Mouse (Mus musculus): Measurements from ENCODE around the gene Nfatc4.

Nfatc4 gene

DNA sequence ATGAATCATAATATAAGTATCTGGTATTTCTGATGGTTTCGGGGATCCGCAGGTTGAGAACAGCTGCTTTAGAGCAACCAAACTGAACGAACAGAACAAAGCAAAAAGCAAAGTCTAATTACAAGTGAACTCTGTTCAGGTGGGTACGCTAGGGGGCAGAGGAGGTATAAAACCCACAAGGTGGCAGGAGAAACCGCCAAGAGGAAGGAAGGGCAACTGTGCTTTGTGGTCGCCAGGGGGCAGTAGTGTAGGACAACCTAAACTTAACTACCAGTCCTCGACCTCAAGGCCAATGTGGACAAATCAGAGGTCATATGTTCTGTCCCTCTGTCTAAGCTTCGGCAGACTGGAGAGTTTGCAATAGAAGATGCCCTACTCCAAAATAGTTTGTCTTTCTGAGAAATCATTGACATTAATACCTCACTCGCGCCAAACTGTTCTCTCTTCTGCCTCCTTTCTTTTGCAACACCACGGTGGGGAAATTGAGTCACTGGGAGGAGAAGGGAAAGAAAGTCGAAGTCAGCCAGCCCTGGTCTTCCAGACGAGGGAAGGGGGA lies 431 bp upstream of the Nfatc4 start:
- DNase-seq = peak; percentile 84 to 85

DNA sequence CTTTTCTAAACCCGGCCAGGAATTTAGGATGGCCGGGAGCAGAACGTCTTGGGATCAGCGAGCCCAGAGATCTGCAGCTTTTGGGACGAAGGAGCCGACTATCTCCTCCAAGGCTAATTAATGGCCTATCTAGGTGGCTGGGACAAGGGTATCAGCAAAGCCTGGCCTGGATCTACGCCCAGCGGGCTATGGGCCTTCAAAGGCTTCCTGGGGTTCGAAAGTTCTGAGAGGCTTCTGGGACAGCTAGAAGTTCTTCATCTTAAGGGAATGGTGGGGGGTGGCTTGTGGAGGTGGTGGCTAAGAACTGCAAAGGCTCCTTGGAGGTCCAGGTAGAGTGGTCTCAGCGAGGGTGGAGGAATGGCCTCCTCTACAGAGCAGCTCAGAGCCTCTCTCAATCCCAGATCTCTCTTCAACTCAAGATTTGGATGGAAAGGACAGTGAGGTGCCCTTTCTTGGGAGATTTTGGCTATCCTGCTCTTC lies 1.1 kb downstream of the Nfatc4 start:
- DNase-seq = no peak

DNA sequence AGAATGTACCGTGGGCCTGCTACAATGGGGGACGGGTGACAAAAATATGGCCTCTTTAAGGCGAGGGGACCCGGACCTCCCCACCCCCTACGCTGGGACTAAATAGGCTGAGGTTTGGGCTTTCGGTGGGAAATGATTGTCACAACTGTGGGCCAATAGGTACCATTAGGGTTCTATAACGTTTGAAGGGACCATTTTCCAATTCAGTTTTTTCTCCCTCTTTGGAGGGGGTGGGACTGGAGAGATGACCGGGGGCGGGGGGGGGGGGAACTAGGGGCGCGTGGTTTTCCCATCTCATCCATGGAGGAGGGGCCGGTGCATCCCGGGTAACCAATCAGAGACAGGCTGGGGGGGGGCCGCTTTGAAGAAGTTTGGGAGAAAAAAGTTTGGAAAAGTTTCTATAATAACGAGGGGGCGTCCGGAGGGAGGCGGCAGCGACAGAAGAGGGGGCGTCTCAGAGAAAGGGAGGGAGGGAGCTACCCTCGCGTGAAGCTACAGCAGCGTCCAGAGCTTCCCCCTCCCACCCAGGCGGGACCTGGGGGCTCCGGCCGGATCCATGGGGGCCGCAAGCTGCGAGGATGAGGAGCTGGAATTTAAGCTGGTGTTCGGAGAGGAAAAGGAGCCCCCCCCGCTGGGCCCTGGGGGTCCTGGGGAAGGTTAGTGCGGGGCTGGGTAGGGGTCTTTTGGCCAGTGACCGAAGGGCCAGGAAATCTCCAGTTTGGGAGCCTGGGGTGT lies 1.7 kb downstream of the Nfatc4 start:
- DNase-seq = no peak

DNA sequence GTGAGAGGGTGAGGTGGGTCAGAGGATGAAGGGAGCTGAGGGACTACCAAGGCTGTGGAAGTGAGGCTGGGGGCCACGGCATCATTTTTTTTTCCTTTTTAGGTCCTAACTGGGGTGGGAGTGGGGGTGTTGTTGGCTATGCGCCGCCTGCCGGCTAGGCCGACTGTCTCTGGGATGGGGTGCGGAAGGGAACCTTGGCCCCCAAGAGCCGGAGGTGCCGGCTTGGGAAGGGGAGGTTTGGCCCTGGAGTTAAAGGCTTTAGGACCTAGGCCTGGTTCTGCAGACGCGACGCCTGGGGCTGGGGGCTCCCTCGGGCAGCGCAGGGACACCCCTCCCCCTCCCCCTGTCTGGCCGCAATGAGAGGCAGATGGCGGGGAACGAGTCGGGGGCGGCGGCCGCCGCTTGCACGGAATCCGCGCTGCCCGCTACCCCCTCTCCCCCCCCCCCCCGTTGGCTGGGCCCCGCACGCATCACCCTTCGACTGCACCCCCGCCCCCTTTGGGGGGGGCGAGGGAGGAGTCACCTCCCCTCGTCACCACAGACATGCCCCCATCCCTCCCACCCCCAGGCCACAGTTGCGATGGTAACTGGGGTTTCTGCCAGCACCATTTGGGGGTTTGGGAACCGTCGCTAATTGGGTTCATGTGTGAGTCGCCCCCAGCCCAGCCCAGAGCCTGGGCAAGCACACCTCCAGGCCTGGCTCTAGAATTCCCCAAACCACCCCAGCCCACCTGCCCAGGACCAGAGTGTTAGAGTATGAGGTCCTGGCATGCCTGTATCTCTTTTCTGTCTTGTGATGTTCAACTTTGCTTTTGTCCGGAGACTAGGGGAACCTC lies 2.5 kb downstream of the Nfatc4 start:
- no peak for DNase-seq

DNA sequence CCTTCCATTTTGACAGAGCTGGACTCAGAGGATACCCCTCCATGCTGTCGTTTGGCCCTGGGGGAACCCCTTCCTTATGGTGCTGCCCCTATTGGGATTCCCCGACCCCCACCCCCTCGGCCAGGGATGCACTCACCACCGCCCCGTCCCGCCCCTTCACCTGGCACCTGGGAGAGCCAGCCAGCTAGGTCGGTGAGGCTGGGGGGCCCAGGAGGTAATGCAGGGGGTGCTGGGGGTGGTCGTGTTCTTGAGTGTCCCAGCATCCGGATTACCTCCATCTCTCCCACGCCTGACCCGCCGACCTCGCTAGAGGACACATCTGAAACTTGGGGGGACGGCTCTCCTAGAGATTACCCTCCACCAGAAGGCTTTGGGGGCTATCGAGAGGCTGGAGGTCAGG lies 3.2 kb downstream of the Nfatc4 start:
- DNase-seq = peak in 1 of 2 experiments; percentile 1

DNA sequence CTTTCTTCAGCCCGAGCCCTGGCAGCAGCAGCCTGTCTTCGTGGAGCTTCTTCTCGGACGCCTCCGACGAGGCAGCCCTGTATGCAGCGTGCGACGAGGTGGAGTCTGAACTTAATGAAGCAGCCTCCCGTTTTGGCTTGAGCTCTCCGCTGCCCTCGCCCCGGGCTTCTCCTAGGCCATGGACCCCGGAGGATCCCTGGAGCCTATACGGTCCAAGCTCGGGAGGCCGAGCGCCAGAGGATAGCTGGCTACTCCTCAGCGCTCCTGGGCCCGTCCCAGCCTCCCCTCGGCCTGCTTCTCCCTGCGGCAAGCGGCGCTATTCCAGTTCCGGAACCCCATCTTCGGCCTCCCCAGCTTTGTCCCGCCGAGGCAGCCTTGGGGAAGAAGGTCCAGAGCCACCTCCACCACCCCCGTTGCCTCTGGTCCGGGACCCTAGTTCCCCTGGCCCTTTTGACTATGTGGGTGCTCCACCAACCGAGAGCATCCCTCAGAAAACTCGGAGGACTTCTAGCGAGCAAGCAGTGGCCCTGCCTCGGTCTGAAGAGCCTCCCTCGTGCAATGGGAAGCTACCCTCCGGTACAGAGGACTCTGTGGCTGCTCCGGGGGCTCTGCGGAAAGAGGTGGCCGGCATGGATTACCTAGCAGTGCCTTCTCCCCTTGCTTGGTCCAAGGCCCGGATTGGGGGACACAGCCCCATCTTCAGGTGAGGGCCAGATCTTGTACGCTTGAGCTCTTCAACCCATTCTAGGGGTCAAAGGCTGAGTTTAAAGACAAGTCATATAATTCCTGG lies 3.8 kb downstream of the Nfatc4 start:
- DNase-seq = peak in 1 of 2 experiments; percentile 1

DNA sequence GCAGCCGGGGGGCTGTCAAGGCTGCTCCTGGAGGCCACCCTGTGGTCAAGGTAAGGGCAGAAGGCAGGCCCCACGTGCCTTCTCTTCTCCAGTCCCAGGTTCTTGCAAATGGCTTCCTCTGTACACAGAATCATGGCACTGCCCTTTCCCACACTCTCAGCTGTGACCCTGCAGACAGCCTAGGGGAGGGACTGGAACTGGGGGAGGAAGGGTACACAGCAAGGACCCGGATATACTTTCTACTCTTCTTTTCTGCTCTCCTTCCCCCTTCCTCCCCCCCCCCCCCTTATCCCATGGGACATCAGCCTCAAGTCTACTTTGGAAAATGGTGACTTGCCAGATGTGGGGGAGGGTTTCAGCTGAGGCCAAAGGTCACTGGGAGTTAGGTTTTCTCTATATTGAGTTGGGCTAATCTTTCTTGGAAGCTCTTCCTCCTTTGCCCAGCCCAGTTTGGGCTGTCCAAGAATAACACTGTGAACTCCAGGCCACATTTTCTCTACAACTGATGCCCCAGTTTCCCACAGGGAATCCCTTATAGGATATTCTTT lies 5.8 kb downstream of the Nfatc4 start:
- DNase-seq = no peak

DNA sequence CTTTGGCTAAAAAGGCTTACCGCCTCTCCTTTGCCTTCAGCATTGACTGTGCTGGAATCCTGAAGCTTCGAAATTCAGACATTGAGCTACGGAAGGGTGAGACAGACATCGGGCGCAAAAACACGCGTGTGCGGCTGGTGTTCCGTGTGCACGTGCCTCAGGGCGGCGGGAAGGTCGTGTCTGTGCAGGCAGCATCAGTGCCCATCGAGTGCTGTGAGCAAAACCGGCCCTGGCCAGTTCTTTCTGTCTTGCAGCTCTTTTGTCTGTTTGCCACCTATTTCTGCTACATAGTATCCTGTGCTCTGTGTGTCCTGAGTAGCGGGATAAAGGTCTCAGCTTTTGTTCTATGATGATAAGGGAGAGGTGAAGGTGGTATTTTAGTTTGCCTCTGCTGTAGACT lies 6.9 kb downstream of the Nfatc4 start:
- DNase-seq = no peak

DNA sequence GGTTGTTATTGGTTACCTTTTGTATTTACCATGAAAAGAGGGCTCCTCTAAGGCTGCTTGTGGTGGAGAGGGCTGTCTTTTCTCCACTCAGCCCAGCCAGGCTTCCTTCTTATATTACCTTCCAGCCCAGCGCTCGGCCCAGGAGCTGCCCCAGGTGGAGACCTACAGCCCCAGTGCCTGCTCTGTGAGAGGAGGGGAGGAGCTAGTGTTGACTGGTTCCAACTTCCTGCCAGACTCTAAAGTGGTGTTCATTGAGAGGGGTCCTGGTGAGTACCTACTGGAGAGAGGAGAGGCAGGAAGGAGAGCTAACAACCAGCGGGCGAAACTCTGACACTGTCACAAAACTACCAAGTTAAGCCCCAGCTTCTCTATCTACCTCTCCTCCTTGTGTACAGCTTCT lies 7.4 kb downstream of the Nfatc4 start:
- no peak for DNase-seq

DNA sequence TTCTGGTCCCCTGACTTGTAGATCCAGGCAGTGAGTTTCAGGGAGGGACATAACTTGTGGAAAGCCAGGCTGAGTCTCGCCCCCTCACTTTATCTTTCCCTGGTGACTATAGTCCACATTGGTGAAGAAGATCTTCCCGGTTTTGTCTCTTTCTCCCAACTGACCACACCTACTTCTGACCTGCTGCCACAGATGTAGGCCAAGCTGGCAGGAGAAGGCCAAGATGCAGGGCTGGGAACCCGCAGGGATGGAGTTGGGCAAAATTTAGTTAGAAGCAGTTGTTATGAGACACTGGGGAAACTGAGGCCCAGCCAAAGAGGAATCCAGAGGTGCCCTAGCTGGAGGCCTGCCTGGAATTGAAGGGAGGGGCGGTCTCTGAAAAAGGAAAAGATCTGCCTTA lies 10.2 kb downstream of the Nfatc4 start:
- no peak for DNase-seq

DNA sequence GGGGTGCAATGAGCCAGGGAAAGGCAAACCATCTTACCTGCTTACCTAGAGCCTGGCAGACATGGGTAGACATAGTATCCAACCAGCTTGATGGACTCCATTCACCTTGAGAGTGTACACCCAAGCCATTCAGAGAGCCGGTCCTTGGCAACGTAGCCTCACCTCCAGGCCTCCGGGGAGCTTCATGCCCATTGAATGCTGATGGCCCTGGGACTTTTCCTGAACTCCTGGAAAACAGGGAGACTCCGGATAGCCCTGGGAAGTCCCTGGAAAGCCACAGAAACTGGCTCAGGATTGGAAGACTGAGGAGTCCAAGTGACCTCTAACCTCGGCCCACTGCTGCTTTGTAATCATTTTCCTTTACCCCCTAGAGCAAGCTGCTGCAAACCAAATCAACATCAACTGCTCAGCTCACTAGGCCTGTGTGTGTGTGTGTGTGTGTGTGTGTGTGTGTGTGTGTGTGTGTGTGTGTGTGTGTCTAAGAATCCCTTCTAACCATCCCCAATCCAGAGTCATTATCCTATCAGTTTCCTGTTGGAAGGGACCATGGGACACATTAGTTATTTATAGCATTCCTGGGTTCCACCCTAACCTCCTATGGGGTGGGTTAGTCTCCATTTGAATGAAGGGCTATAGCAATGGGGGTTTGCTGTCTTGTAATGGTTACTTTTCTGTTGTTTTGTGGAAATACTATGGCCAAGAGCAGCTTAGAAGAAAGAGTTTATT lies 12.0 kb downstream of the Nfatc4 start:
- no peak for DNase-seq

DNA sequence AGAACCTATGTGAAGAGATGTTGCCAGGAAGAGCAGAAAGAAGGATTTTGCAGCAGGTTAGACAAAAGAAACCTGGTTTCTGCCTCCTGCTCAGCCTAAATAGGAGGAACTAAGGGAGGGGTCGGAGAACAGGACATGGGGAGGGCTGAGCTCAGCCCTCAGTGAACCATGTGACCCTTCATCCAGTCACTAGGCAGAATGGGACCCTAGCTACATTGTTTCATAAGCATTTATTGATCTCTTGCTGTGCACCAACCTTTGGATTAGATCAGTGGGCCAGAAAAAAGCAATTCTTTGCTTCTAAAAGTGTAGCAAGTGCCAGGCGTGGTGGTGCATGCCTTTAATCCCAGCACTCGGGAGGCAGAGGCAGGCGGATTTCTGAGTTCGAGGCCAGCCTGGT lies 15.4 kb downstream of the Nfatc4 start:
- no peak for DNase-seq

DNA sequence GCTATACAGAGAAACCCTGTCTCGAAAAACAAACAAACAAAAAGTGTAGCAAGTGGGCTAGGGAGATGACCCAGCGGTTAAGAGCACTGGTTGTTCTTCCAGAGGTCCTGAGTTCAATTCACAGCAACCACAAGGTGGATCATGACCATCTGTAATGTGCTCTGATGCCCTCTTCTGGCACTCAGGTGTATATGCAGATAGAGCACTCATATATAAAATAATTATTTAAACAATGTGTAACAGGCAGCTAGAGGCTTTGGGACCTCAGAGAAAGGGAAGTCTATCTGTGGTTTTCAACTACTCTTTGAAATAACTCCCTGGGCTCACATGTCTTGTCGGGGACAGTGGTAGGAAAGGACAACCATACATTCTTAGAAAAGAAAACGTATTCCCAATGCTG lies 15.8 kb downstream of the Nfatc4 start:
- no peak for DNase-seq

DNA sequence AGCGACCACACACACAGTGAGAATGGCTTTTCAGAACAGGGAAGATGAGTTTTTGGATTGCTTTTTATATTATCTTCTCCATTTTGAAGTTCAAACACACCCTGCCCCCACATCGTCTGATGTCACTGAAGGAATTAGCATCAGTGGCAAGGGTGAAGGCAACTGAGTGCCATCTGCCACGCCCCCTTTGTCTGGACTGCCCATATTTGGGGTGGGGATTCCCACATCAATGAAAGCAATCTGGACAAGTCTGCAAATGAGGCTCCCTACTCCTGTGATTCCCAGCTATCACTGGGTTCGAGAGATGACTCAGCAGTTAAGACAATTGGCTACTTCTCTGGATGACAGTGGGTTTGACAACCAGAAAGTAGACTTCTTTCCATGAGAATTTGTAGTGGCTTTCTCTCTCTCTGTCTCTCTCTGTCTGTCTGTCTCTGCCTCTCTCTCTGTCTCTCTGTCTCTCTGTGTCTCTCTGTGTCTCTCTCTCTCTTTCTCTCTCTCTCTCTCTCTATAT lies 18.0 kb downstream of the Nfatc4 start:
- no peak for DNase-seq

DNA sequence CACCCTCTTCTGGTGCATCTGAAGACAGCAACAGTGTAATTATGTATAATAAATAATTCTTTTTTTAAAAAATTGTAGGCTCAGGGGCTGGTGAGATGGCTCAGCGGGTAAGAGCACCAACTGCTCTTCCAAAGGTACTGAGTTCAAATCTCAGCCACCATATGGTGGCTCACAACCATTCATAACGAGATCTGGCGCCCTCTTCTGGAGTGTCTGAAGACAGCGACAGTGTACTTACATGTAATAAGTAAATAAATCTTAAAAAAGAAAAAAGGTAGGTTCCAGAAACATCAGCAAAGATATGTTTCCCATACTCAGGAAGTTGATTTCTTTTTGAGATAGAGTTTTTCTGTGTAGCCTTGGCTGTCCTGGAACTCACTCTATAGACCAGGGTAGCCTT lies 19.9 kb downstream of the Nfatc4 start:
- DNase-seq = no peak

DNA sequence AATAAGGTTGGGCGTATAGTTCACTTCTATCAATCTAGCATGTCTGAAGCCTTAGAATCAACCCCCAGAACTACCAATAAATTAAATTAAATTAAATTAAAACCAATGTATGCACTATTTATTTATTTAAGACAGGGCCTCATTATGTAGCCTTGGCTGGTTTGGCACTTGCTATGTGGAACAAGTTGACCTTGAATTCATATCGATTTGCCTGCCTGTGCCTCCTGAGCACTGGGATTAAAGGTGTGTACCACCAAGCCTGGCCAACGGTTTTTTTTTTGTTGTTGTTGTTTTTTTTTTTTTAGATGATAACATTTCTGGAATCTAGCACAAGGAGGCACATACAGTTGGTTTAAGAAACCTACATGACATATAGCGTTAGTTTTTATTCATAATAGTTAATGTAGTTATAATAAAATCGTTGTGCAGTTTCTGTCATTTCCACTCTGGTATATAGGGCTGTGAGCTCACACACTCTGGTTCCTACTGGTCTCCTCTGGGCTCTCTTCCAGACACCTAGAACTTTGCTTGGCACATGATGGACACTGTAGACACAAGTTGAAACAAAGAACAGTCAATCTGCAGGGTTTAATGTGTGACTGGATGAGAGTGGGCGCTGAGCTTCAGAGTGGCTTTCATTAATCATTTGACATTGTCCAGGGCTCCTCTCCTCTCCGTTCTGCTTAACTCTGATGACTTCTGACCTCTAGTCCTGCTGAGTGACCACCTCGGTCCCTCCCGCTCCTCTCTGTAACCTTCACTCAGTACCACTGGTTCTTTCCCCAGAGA lies 22.8 kb downstream of the Nfatc4 start:
- peak in 1 of 2 experiments; percentile 32 for DNase-seq

DNA sequence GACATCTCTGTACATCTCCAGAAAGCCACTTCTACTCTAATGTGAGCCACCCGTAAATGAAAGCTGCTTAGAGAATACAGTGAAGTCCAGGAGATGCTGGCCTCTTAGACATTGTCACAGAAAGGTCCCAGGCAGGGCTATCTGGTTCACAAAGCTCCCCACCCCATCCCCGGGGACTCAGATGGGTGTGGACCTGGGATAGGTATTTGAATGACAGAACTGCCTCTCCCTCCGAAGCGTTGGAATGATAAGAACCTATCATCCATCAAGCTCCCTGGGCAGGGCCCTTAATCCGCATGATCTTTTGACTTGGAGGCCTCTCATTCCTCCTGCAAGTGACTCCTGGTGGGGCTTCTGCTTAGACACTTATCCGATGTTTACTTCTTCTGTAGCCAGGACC lies 27.9 kb downstream of the Nfatc4 start:
- DNase-seq = no peak

DNA sequence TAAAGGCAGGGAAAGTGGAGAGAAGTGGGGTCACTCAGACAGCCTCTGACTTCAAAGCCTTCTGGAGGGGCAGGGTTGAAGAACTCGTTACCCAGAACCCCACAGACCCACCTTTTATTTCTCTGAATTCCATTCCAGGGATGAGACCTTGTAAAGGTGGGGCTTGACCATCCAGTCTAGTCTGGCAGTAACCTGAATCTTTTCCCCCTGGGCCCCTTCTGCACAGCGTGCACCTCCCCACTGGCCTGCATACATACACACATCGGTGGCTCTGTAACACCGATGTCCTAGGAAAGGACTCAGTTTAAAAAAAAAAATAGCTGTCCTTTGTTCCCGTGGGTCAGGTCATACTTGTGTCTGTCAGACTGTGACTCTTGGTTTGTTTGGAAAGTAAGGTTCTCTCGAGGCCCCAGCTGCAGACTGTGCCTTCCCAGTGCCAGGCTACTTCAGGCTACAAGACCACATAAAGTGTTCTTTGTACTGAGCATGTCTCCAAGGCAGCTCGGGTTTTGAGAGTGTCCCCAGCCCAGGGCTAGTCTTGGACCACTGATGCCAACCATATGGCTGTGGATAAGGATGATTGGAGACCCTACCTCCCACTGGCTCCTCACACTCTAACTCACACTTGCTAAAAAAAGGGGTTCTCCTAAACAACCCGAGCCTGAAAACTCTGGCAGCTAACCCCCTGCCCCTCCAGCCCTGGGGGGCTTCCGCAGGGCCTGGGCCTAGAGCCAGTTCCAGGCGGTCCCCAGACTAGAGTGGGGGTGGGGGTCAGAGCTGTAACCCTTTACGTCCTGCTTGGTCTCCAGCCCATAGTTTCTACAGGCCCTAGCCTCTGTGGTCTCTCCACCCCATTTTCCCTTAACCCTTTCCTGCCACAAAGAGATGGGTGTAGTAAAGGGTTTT lies 30.0 kb downstream of the Nfatc4 start:
- DNase-seq = no peak

DNA sequence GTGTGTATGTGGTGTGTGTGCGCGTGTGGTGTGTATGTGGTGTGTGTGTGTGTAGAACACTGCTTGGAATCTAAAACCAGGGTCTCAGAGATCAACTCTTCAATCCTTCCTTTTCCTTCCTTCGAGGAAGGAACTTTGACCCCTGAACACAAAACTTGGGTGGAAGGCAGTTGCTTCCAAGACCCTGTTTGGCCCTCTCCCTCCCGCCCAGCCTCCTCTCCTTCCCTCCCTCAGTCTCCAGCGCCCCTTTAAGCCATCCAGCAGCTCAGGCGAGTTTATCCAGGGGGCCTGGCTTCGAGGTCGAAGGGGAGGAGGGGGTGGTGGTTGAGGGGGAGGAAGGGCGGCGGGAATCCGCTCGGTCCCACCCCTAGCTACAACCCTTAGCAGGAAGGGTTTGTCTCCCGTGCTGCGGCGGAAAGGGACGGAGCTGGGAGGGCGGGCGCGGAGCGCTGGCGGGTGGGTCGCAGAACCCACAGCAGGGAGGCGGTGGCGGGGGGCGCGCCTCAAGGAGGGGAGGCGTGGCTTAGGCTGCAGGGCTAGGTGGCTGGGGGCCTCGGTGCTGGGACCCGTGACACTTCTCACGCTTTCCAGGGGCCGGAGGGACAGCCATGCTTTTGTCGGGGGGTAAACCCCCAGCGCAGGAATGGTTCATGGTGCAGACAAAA lies 30.8 kb downstream of the Nfatc4 start, which contains the start of gene Nynrin:
TSS of gene Nynrin (plus strand) at position 390 of the 665 bp plus-strand sequence.
- DNase-seq = peak; percentile 28 to 35

Data from kidney, adult 8-10 months (tissue).